Mouse (Mus musculus) layer of hippocampus, postnatal 14 days (tissue): ENCODE measurements around the gene Dpyd. TPM values are rescaled to one million over a fixed set of nuclear protein-coding genes. Genes with fewer than 3 reads are reported as not detected.

Experiments used
- DNase-seq, 2 experiments: peaks; one replicate each; pipeline ENCODE4 v3.0.0; 2021 to 2022; ENCODE audit warnings: low spot score in 2 of 2, mixed read lengths in 1 of 2
- total RNA-seq, 2 experiments: library from RNA; stranded (reverse); gene quantifications; 2 replicates each; pipeline ENCODE4 v1.2.3; 2021

Dpyd gene
- total RNA-seq, 2 experiments from 2014 or later: 20.7 to 20.9 TPM

DNA sequence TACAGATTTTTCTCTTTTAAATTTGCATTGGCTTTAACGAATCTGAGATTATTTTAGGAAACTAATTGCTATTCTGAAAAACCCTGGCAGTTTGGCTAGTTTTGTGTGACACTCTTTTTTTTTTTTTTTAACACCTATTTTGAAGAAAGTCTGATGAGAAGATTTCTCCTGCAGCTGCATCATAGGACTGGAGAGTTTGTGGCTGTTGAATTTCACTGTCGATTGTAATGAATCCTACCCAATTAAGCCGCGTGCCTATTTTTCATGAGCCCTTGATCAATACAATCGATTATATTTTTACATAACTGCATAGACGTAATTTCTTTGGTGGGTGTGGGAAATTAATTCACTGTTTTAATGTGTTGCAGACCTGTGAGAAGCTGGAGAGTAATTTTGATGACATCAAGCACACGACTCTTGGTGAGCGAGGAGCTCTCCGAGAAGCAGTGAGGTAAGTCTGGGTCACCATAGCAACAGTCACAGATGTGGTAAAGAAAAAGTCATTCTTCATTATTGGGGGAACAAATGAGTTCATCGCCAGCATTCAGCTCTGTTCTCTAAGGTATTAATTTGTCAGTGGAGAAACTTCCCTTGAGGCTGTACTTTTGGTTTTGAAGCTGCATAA lies 112.3 kb downstream of the Dpyd start:
- peak in 1 of 2 experiments; percentile 9 for DNase-seq

GRCm38 (mm10) chr3:118675441-118675840 lies 113.5 kb downstream of the Dpyd start:
- no peak for DNase-seq

DNA sequence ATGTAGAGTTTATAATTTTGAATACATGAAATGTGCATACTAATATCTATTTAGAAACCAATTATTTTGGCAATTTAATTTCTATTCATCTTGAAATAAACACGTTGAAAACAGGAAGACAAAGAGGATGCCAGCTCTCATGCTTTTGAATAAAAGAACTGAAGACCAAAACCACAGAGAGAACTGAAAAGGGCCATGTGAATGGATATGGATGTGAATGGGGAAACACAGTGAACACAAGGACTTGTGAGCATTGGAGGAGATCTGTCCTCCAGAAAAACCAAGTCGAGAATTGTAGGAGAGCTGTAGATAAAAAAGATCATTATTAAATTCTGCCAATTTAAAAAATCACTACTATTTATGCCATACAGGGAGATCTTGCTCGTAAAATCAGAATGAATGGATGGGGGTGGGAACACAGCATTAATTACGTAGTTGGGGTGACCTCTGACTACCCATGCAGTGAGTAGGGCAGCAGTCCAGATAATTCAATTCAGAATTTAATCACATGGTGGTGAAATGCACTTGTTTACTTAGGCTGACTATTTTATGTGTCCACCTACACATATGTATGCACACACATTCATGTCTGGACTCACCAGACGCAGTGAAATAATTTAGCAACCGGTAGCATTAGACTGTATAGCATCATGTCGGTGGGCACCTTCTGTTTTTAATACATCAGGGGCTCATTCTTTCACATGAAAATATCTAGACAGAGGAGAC lies 114.3 kb downstream of the Dpyd start:
- no peak for DNase-seq

DNA sequence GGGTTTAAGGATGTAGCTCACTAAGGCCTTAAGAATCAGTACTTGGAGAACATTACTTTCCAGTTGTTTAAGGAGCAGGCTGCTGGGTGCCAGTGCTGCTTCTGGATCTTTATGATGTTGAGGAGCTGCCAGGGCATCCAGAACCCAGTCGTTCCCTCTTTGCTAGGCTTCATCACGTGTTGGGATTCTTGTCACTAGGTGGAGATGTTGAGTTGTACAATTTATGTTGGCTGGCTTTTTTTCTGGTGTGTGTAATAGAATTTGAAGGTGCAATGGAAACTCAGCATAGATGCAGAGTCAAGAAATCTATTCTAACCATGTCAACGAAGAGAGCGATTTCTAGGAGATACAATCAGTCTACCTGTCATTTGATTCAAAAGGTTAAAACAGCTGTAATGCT lies 118.9 kb downstream of the Dpyd start:
- no peak for DNase-seq

DNA sequence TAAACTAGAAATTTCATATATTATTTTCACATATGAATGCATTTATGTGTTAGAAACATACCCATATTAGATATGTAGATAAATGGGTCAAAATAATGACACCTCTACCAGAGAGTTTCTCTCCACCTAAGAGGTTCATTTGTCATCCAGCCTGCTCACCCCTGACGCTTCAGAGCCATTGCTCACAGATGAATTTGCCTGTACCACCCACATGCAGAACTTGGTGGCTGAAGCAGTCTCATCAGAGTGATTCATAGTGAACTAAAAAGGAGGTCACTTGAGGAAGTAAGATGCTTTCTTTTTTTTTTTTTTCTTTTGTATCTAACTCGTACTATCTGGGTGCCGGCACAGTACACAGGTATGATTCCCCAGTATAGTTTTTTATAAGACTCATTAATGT lies 188.3 kb downstream of the Dpyd start:
- DNase-seq: no peak

- no peak for DNase-seq
These were observed 191.7 kb downstream of the Dpyd start for GRCm38 (mm10) chr3:118753623-118754022.

DNA sequence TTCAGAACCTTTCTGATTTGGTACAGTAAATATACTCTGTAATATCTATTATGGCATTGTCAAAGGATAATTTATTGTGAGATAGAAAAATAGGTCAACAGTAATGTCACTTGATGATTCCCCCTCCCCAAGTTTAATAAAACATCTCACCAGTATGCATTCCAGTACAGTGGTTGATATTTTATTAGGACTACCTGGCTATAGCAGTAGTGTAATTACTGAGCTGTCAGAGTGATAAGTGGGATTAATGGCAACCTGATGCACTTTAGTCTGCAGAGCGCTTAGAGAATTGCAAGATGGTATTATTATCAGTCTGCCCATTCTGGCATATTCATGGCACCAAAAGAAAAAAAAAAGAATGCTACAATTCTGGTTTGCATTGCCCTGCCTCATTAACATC lies 194.2 kb downstream of the Dpyd start:
- DNase-seq: no peak

DNA sequence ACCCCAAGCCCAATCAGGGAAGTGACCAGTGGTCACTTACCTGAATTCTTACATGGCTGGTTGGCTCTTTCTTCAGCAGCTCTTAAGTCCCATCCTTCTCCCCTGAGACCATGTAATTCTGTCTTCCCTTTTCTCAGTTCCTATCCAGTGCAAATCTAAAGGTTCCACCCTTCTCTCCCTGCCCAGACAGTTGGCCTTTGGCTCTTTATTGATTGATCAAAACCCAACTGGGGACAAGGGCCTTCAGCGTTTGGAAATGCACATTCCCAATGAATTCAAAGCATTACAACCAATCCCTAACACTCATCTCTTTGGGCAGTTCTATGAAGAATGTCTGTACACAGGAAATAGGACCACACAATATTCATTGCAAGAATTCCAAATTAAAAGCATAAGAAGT lies 251.0 kb downstream of the Dpyd start:
- no peak for DNase-seq

- DNase-seq: no peak
These were observed 288.9 kb downstream of the Dpyd start for GRCm38 (mm10) chr3:118850613-118851527.

GRCm38 (mm10) chr3:118852711-118853110 lies 290.8 kb downstream of the Dpyd start:
- no peak for DNase-seq

GRCm38 (mm10) chr3:118855411-118855810 lies 293.5 kb downstream of the Dpyd start:
- DNase-seq: no peak

- DNase-seq: no peak
These were observed 307.5 kb downstream of the Dpyd start for GRCm38 (mm10) chr3:118869113-118870107.

DNA sequence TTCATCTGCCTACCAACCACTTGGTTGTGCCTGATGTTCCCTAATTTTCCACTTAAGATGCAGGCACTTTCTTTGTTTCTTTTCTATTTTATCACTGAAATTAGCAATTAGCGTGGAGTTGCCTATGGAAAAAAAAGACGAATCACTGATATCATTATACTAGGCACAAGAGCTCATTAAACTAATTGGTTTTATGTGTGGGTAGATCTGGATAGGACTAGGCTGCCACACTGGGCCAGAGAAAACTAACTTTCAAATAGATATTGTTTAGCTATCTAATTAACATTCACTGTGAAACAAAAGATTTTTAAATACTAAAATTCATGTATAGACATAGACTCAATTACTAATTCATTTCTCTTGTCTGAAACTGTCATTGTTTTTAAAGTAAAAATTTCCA lies 313.9 kb downstream of the Dpyd start:
- no peak for DNase-seq

DNA sequence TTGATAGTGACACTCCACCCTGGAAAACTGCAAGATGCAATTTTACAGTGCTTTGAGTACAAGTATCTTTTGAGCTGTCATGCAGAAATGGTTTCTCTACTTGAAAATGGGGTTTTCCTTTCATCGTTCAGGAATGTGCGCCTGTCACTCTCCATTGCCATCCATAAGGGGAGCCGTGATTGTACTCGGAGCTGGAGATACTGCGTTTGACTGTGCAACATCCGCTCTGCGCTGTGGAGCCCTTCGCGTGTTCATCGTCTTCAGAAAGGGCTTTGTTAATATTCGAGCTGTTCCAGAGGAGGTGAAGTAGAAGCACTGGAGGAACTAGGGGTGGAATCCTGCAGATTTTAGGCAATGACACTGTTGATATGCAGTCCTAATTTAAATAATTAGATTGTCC lies 337.1 kb downstream of the Dpyd start:
- no peak for DNase-seq

GRCm38 (mm10) chr3:118991312-118991711 lies 429.4 kb downstream of the Dpyd start:
- DNase-seq: no peak

DNA sequence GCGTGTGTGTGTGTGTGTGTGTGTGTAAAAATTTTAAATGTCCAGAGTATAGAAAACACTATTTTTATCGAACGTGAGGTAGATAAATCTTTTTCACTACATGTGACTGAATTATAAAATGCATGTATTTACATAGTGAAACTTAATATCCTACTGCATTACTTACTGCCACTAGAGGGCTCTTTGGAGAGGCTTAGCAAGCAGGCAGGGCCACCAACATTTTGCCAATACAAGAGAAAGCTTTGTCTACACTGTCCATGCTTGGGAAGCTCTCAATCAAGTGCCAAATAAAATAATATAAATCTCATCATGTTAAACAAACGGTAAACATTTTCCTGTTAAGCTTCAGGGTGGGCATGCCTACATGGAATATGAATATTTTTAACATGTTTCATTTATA lies 429.9 kb downstream of the Dpyd start:
- DNase-seq: no peak

DNA sequence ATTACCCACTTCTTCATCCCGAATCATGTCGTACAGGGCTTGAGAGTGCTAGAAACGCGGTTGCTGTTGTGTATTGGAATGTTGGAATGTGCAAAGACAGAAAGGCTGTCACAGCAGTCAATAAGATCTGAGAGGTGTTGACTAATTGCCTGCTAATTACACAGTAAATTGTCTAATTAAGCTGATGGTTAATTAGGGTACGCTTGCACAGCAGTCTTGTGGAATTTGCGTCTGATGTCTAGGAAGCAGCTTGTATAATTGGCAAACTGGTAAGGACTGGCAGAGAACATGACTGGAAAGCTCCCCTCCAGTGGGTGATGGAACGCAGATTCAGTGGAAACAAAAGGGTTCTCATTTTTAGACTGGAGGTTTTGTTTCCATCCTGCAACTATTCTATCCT lies 459.3 kb downstream of the Dpyd start:
- peak; percentile 6 to 43 for DNase-seq

DNA sequence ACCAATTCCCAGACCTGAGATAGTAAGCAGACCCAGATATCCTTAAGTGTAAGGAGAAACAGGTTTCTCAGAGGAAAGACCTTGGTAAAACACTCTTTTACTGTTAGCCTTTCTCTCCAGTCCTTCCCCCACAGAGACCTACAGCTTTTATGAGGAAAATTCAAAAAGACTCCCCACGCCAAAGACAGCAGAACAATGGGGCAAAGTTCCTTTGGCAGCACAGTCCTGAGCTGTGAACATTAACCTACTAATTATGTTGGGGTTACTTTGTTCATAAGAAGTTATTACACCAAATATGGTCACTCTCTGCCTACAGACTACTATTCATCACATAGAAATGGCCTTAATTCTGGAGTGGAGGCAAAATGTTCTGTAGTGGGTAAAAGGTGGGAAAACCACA lies 480.7 kb downstream of the Dpyd start:
- DNase-seq: no peak

DNA sequence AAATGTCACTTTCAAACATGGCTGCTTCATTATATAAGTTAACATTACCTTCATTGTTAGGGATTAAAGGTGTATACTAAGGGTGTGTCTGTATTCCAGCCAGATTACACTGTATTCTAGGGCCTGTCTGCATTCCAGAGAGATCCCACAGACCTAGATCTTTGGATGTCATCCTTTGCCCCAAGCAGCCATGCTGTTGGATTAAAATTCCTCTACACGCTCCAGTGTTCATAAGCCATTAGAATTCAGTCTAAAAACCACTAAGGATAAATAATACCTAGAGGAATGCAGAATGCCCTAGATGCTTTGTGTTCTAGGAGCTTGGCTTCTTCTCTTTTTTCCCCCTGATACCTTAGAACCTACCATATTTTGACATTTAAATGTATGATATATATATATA lies 494.2 kb downstream of the Dpyd start:
- no peak for DNase-seq

GRCm38 (mm10) chr3:119063214-119063613 lies 501.3 kb downstream of the Dpyd start:
- DNase-seq: peak in 1 of 2 experiments; percentile 10

GRCm38 (mm10) chr3:119063642-119064041 lies 501.7 kb downstream of the Dpyd start:
- peak in 1 of 2 experiments; percentile 7 for DNase-seq
